Mouse (Mus musculus) heart, embryonic 16.5 days (tissue): ENCODE measurements around the gene Mab21l1. TPM values are rescaled to one million over a fixed set of nuclear protein-coding genes. Genes with fewer than 3 reads are reported as not detected.

Source experiments
- ATAC-seq: fragments of 200-750 bp; cut with Nextera tagmentation; replicated peaks from 2 replicates; pipeline ENCODE4 v1.8.0; 2017; ENCODE audit warnings: moderate number of reproducible peaks; ENCODE audit not compliant: insufficient read depth, low FRiP score; ENCODE audit errors: extremely low read depth
- H3K27ac ChIP-seq: fragments of 300-500 bp; sonication (generic); 2 replicates; pipeline ENCODE4 v1.5.1; 2014; ENCODE audit warnings: mild to moderate bottlenecking, low read length, control low read depth, moderate library complexity
- H3K27me3 ChIP-seq: fragments of 300-500 bp; sonication (generic); 2 replicates; pipeline ENCODE4 v1.6.1; 2014; ENCODE audit warnings: low read length, mixed read lengths; ENCODE audit not compliant: control insufficient read depth, insufficient read depth
- H3K36me3 ChIP-seq: fragments of 300-500 bp; sonication (generic); 2 replicates; pipeline ENCODE4 v1.6.1; 2014; ENCODE audit not compliant: control insufficient read depth, insufficient read depth
- H3K4me1 ChIP-seq: fragments of 300-500 bp; sonication (generic); 2 replicates; pipeline ENCODE4 v1.6.1; 2014; ENCODE audit warnings: low read length, mixed read lengths; ENCODE audit not compliant: control insufficient read depth, insufficient read depth
- H3K4me2 ChIP-seq: fragments of 300-500 bp; sonication (generic); 2 replicates; pipeline ENCODE4 v1.6.1; 2014; ENCODE audit warnings: low read depth, mild to moderate bottlenecking, control low read depth, low read length
- H3K4me3 ChIP-seq: fragments of 300-500 bp; sonication (generic); 2 replicates; pipeline ENCODE4 v1.5.1; 2014; ENCODE audit warnings: mild to moderate bottlenecking, control low read depth, low read length
- H3K9ac ChIP-seq: fragments of 300-500 bp; sonication (generic); 2 replicates; pipeline ENCODE4 v1.6.1; 2014; ENCODE audit warnings: low read length, control low read depth
- H3K9me3 ChIP-seq: fragments of 300-500 bp; sonication (generic); replicated peaks from 2 replicates; pipeline ENCODE4 v1.6.1; 2016; ENCODE audit warnings: low read length; ENCODE audit not compliant: control insufficient read depth
- WGBS: fragments of 180-500 bp; shearing (Covaris S2); extraction: QIAGEN DNeasy Blood & Tissue Kit; methylation state at CpG from one replicate; pipeline ENCODE4 v1.1.7; 2014; 5-methylcytosine and 5-hydroxymethylcytosine counted together
- polyA plus RNA-seq: library from polyadenylated mRNA; unstranded; fragments of >200 nt; fragmentation: Nextera tagmentation; extraction: Ambion mirVana; gene quantifications from 2 replicates; pipeline ENCODE4 v1.2.1, GENCODE M21; 2015

Mab21l1 gene
- polyA plus RNA-seq, 1 experiment from 2014 or later, result 0.67 TPM

DNA sequence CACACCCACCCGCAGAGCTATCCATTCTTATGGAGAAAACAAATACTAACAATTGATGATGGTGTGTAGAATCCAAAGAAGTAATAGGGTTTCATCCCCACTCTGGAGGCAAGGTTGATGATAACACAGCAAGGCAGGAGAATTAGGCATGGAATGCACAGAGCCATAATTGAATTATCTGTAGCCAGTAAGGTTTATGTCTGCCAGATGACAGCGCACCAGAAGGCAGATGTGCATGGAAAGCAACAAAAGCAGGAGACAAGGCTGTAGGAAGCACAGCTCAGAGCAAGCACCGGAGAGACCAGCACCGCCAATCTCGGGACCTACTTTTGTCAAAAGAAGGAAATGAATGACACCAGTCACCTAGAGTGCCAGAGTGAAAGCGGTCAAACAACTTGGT lies 28.4 kb upstream of the Mab21l1 start:
- no peaks in the 10 kb centered on the region for H3K27me3 ChIP-seq
- no peak overlapping the region for H3K4me3 ChIP-seq
- H3K4me1 ChIP-seq, result peaks cover 17% of the 10 kb centered on the region
- H3K9me3 ChIP-seq, result no peaks in the 10 kb centered on the region
- H3K27ac ChIP-seq, result no peak overlapping the region
- ATAC-seq, result no peak
- H3K36me3 ChIP-seq, result no peaks in the 10 kb centered on the region
- WGBS, result 91% methylated on average over 6 of the region's 6 CpGs
- no peak overlapping the region for H3K4me2 ChIP-seq
- H3K9ac ChIP-seq, result no peak overlapping the region

DNA sequence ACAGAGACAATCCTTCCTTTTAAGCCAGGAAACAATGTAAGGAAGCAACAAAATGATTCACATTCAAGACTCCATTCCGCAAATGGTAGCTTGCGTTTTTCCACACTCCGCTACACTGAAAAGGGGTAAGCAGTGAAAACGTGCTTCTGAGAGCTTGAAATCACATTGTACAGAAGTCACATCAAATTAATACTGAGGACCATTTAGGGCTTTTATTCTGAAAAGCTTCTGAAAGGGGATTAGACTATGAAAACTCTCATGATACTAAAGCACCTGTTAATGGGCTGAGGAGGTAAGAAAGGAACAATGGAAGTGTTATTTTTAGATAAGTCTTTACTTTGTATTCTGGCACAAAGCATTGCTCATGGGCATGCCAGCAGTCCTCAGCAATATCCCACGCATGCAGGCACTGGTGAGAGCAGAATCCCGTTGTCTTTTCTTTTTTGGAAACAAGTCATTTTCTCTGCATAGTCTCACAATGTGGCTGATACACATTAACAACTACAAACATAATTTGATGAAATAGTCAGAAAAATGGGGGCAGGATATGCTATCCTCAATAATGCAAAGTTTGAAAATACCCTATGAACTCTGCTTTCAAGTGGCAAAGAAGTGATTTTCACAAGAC lies 27.2 kb upstream of the Mab21l1 start:
- Histone ChIP-seq H3K36me3 (no peaks in the 10 kb centered on the region), H3K9me3 (no peaks in the 10 kb centered on the region), H3K27me3 (no peaks in the 10 kb centered on the region), H3K4me3 (no peak overlapping the region), H3K9ac (no peak overlapping the region), H3K4me1 (peaks cover 17% of the 10 kb centered on the region), H3K27ac (no peak overlapping the region), H3K4me2 (no peak overlapping the region)
- 71% methylated on average over 6 of the region's 6 CpGs for WGBS
- ATAC-seq, result no peak

DNA sequence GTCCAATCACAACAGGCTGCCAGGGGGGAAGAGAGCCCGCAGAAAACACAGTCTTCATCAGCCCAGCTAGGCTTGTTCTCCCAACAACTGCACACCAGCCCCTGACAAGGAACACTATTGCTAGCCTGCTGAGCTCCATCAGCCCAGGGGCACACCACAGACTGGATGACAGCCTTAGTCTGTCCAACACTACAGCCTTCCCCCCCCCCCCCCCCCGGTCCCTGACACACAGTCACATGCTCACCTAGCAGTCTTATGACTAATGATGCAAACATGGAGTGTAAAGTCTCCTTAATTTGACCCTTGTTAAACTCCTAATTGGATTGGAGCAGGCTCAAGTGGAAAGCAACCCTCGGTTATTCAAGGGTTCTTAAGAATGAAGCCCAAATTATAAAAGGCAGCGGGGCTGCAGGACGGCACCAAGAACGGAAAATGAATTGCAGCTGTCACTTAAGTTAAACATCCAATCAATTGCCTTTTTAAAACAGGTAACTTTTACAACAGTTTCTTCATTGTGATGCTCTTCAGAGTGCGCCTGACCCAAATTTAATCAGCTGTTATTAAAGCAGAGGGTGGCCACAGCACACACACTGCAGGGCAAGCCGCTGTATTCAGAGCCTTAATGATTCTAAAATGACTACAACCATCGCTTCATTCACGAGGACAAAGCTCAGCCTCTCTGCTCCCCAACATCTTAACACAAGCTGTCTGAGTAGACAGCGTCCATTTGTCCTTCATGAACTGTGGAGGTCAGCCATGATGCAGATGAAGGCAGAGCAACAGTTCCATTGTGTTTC lies 26.3 kb upstream of the Mab21l1 start:
- Histone ChIP-seq H3K36me3 (no peaks in the 10 kb centered on the region), H3K27ac (no peak overlapping the region), H3K27me3 (no peaks in the 10 kb centered on the region), H3K9me3 (no peaks in the 10 kb centered on the region), H3K9ac (no peak overlapping the region), H3K4me2 (no peak overlapping the region), H3K4me3 (no peak overlapping the region), H3K4me1 (peaks cover 17% of the 10 kb centered on the region)
- no peak for ATAC-seq
- 63% methylated on average over 11 of the region's 11 CpGs for WGBS

DNA sequence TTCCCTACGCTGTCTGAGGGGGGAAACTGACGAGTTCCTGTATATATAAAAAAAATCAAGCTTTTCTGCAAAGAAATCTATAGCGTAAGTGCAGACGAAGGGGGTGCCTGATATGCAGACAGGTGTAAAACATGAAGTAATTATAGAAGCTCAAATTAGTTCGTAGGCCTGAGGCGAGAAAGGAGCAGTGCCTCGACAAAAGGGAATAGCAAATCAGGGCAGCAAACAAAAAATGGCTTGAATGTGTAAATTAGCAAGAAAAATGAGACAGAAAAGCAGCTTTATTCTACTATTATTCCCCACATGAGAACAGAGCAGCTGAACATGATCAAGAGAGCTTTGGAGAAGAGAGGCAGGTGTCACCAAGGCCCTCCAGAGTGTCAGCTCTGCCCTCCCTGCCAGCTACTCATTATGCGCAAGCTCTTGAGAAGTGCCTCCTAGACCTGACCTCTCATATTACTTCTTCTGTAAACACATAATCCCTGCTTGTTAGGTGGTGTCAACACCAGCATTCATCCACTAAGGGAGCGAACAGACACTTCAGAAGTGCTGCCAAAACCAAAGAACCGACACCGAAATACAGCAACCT lies 25.6 kb upstream of the Mab21l1 start:
- H3K4me2 ChIP-seq, result no peak overlapping the region
- no peaks in the 10 kb centered on the region for H3K9me3 ChIP-seq
- H3K36me3 ChIP-seq, result no peaks in the 10 kb centered on the region
- no peaks in the 10 kb centered on the region for H3K27me3 ChIP-seq
- H3K27ac ChIP-seq, result no peak overlapping the region; the same call in 1 of the 2 replicates
- 73% methylated on average over 11 of the region's 11 CpGs for WGBS
- no peak for ATAC-seq
- no peak overlapping the region for H3K4me3 ChIP-seq
- H3K4me1 ChIP-seq, result peaks cover 17% of the 10 kb centered on the region
- H3K9ac ChIP-seq, result no peak overlapping the region

DNA sequence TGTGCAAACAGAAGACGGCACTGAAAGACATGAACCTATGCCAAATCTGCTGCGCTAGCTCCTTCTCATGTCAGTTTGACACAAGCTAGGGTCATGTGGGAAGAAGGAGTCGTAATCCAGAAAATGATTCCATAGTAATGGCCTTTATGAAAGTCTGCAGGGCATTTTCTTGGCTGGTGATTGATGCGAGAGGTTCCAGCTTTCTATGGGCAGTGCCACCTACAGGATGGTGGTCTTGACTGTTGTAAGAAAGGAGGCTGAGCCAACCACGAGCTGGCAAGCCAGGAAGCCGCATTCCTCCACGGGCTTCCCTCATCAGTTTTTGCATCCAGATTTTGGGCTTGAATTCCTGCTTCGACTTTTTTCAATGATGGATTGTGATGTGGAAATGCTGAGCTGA lies 24.0 kb upstream of the Mab21l1 start:
- Histone ChIP-seq H3K9me3 (no peaks in the 10 kb centered on the region), H3K4me3 (no peak overlapping the region), H3K9ac (no peak overlapping the region), H3K27me3 (no peaks in the 10 kb centered on the region), H3K27ac (no peak overlapping the region), H3K36me3 (no peaks in the 10 kb centered on the region), H3K4me1 (peaks cover 17% of the 10 kb centered on the region), H3K4me2 (no peak overlapping the region)
- ATAC-seq, result no peak
- 54% methylated on average over 8 of the region's 8 CpGs for WGBS

DNA sequence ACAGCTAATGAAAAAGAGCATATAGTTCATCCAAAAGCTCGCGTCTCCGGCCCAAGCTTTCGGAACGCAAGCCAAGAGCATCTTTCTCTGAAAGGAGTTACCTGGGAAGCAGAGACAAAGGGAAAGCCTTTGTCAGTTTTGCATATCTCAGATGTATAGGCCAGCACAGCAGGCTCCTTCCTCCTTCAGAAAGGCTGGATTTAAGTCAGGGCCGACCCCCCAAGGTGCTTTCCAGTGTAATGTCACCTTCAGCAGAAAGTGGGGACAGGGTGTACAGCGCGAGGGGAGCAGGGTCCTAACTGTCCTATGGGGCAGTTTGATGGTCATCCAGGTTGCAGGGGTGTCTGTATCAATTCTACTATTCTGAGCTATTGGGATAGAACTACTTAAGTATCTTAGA lies 18.7 kb upstream of the Mab21l1 start:
- 62% methylated on average over 8 of the region's 8 CpGs for WGBS
- Histone ChIP-seq H3K9me3 (no peaks in the 10 kb centered on the region), H3K27me3 (no peaks in the 10 kb centered on the region), H3K9ac (no peak overlapping the region), H3K4me1 (no peaks in the 10 kb centered on the region), H3K4me3 (no peak overlapping the region), H3K27ac (no peak overlapping the region), H3K4me2 (no peak overlapping the region), H3K36me3 (no peaks in the 10 kb centered on the region)
- ATAC-seq, result no peak

DNA sequence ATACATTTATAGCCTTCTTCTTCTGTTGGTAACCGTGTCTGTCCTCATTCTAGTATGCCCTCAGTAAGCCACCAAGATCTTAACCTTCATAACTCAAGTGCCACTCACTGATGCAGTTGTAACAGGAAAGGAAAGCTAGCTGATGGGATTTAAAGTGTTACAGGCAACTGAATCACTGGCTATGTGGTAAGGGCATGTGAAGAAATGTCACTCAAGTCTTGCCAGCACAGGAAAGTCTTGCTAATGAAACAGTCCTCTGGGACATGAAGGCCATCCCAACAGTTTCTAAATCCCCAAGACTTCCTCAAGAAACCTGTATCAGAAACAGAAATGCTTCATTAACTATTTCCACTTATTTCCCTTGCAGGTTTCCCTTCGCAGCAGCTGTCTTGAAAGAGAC lies 13.7 kb upstream of the Mab21l1 start:
- Histone ChIP-seq H3K4me3 (no peak overlapping the region), H3K27me3 (no peaks in the 10 kb centered on the region), H3K9ac (no peak overlapping the region), H3K4me2 (no peak overlapping the region), H3K4me1 (no peaks in the 10 kb centered on the region), H3K9me3 (no peaks in the 10 kb centered on the region), H3K27ac (no peak overlapping the region), H3K36me3 (peaks cover 2% of the 10 kb centered on the region; the same call in 1 of the 2 replicates)
- no peak for ATAC-seq
- WGBS, result 83% methylated on average over 2 of the region's 2 CpGs

DNA sequence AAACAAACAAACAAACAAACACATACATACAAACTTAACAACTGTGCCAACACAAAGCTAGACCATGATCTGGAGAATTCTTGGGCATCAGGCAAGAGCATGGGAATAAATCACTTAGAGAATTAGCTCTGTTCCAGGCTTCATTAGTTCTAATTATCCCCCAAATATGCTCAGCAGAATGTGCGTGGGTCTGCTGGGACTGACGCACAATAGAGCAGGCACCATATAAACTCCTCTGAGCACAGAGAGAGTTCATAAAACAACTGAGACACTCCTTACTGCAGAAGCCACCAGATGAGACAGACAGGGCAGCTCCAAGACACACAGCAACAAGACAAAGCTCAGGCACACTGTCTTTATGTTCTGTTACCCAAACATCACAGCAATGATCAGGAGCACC lies 13.0 kb upstream of the Mab21l1 start:
- no peak for ATAC-seq
- H3K4me2 ChIP-seq, result no peak overlapping the region
- H3K27me3 ChIP-seq, result no peaks in the 10 kb centered on the region
- no peak overlapping the region for H3K27ac ChIP-seq
- peaks cover 2% of the 10 kb centered on the region; the same call in 1 of the 2 replicates for H3K36me3 ChIP-seq
- WGBS, result 90% methylated on average over 2 of the region's 2 CpGs
- no peaks in the 10 kb centered on the region for H3K9me3 ChIP-seq
- H3K4me3 ChIP-seq, result no peak overlapping the region
- H3K9ac ChIP-seq, result no peak overlapping the region
- H3K4me1 ChIP-seq, result no peaks in the 10 kb centered on the region

DNA sequence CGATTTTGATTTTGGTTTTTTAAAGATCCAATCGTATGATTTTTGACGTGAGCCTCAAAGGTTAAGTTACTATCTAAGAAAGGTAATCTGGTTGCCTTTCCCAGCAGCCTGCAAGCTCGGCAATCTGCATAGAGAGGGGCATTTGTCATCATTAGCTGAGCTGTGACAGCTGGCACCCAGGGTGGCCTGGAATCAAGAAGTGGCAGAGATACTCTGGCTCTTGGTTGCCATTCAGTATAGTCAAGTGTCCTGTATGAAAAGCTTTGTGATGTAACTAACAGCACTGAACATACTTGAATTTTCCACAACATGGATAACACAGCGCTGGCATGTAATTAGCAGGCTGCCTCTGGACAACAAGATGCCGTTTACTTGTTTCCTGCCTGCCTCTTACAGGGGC lies 8.1 kb upstream of the Mab21l1 start:
- Histone ChIP-seq H3K27me3 (peaks cover 4% of the 10 kb centered on the region; the same call in 1 of the 2 replicates), H3K36me3 (peaks cover 2% of the 10 kb centered on the region; the same call in 1 of the 2 replicates), H3K4me1 (no peaks in the 10 kb centered on the region), H3K4me3 (no peak overlapping the region), H3K9ac (no peak overlapping the region), H3K4me2 (no peak overlapping the region), H3K27ac (no peak overlapping the region), H3K9me3 (no peaks in the 10 kb centered on the region)
- WGBS, result 45% methylated on average over 6 of the region's 6 CpGs
- no peak for ATAC-seq
